Mouse (Mus musculus): Measurements from ENCODE around the gene Usp35.

DNA sequence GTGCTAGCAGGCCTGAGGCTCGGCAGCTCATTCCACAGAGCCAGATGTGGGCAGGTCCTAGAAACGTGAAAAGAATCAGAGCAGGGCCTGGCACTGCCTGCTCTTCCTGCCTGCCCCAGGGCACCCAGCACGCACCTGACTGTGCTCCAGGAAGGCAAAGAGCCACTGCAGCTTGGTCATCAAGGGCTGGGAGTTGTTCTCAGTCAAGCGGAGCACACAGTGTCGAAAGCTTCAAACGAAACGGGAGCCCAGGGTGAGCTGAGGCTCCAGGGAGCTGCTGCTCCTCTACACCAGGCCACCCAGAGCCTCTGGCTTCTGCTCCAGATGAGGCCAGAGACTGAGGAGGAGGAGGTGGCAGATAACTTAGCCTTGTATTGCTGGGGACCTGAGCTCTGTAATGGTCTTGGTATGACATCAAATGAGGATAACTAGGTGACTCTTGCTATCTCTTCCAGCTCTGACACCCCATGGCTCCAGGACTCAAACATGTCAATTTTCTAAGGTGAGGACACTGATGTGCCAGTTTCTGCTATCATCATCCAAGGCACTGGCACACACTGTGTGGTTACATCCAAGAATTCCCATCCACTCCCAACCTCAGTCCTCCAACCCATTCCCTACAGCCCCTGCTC lies 18.3 kb downstream of the Usp35 start:
- TF ChIP-seq POLR2A (IDR thresholded peaks at IDR 0.05; ENCODE audit: extremely low read depth, insufficient read depth, low read length) (no peak), CTCF (IDR thresholded peaks at IDR 0.05; ENCODE audit: extremely low read depth, insufficient read depth, low read length) (no peak)
